Mouse (Mus musculus) limb, embryonic 14.5 days (tissue): ENCODE data around the gene Alpl. TPM values are rescaled to one million over a fixed set of nuclear protein-coding genes. Genes with fewer than 3 reads are reported as not detected.

ENCODE experiments used
- ATAC-seq: fragments of 200-750 bp; cut with Nextera tagmentation; 2 replicates; pipeline ENCODE4 v1.8.0; 2017; ENCODE audit warnings: low read depth, moderate number of reproducible peaks, moderate TSS enrichment; ENCODE audit not compliant: low FRiP score
- DNase-seq: peaks from one replicate; pipeline ENCODE4 v3.0.0-alpha.2; 2015; ENCODE audit warnings: low spot score
- H3K27ac ChIP-seq: fragments of 300-500 bp; sonication (generic); replicated peaks from 2 replicates; pipeline ENCODE4 v1.5.1; 2014; ENCODE audit warnings: low read depth, mild to moderate bottlenecking, low read length, moderate library complexity, mixed read lengths
- H3K27me3 ChIP-seq: fragments of 300-500 bp; sonication (generic); 2 replicates; pipeline ENCODE4 v1.6.1; 2014; ENCODE audit warnings: low read length, mixed read lengths; ENCODE audit not compliant: control insufficient read depth, insufficient read depth
- H3K36me3 ChIP-seq: fragments of 300-500 bp; sonication (generic); 2 replicates; pipeline ENCODE4 v1.6.1; 2014; ENCODE audit warnings: mild to moderate bottlenecking, low read length, moderate library complexity, mixed read lengths; ENCODE audit not compliant: control insufficient read depth, insufficient read depth
- H3K4me1 ChIP-seq: fragments of 300-500 bp; sonication (generic); 2 replicates; pipeline ENCODE4 v1.6.1; 2014; ENCODE audit warnings: antibody characterized with exemption, low read length, mixed read lengths; ENCODE audit not compliant: control insufficient read depth, insufficient read depth
- H3K4me2 ChIP-seq: fragments of 300-500 bp; sonication (generic); replicated peaks from 2 replicates; pipeline ENCODE4 v1.6.1; 2014; ENCODE audit warnings: low read depth, mild to moderate bottlenecking, low read length, moderate library complexity; ENCODE audit not compliant: severe bottlenecking
- H3K4me3 ChIP-seq: fragments of 300-500 bp; sonication (generic); replicated peaks from 2 replicates; pipeline ENCODE4 v1.5.1; 2014; ENCODE audit warnings: low read length
- H3K9ac ChIP-seq: fragments of 300-500 bp; sonication (generic); 2 replicates; pipeline ENCODE4 v1.6.1; 2014; ENCODE audit warnings: mild to moderate bottlenecking, low read depth, low read length, moderate library complexity; ENCODE audit not compliant: severe bottlenecking
- H3K9me3 ChIP-seq: fragments of 300-500 bp; sonication (generic); 2 replicates; pipeline ENCODE4 v1.6.1; 2016; ENCODE audit warnings: low read length; ENCODE audit not compliant: control insufficient read depth
- POLR2A ChIP-seq: fragments of 200-500 bp; IDR thresholded peaks from 2 replicates; pipeline ENCODE4 v1.8.0; 2012; ENCODE audit warnings: inconsistent platforms, mild to moderate bottlenecking, moderate library complexity, borderline replicate concordance; ENCODE audit not compliant: insufficient read depth, insufficient read length; ENCODE audit errors: extremely low read depth
- WGBS: fragments of 180-500 bp; shearing (Covaris S2); extraction: QIAGEN DNeasy Blood & Tissue Kit; methylation state at CpG from one replicate; pipeline ENCODE4 v1.1.7; 2014; 5-methylcytosine and 5-hydroxymethylcytosine counted together
- polyA plus RNA-seq, 2 experiments: library from polyadenylated mRNA; depleted of rRNA in 1 of 2; stranded (reverse) in 1 of 2; unstranded in 1 of 2; fragments of >200 nt; fragmentation: Nextera tagmentation in 1 of 2; extraction: Ambion mirVana in 1 of 2; gene quantifications; 2 replicates each; pipeline versions ENCODE4 v1.2.1 to v1.2.3; 2012 to 2014

Gene Alpl
- polyA plus RNA-seq, 2 experiments: 28.0 to 31.4 TPM

DNA sequence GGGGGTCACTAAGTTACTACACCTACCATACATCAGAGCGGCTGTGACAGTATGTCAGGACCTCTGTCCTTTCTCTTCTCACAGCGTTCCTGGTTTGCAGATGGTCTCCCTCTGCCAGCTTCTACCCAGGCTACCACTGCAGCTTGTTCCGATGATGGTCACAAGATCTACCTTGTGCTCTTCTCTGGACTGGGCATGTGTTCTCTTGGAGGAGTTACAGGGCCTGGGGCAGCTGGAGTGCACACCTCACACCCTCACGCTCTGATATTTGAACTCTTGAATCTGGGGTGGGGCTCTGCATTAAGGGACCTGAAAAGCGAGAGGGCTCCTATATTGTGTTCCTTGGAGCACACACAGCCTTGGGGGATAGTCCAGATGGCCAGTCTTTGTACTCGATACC is 10.9 kb downstream of the Alpl start:
- Histone ChIP-seq H3K27ac (no peak overlapping the region), H3K4me1 (peaks cover 8% of the 10 kb centered on the region), H3K36me3 (no peaks in the 10 kb centered on the region), H3K9me3 (no peaks in the 10 kb centered on the region), H3K9ac (no peak overlapping the region), H3K4me2 (no peak overlapping the region), H3K27me3 (no peaks in the 10 kb centered on the region), H3K4me3 (no peak overlapping the region)
- ATAC-seq: no peak
- TF ChIP-seq POLR2A: no peak
- 66% methylated on average over 6 of the region's 6 CpGs for WGBS
- no peak for DNase-seq

- Histone ChIP-seq H3K4me2 (no peak overlapping the region), H3K9me3 (no peaks in the 10 kb centered on the region), H3K4me3 (no peak overlapping the region), H3K27me3 (no peaks in the 10 kb centered on the region), H3K36me3 (no peaks in the 10 kb centered on the region), H3K4me1 (peaks cover 8% of the 10 kb centered on the region), H3K9ac (no peak overlapping the region), H3K27ac (no peak overlapping the region)
- no peak for DNase-seq
- no peak for TF ChIP-seq POLR2A
- ATAC-seq: no peak
- 75% methylated on average over 6 of the region's 6 CpGs for WGBS
Observed at GRCm38 (mm10) chr4:137784741-137785140, 11.4 kb downstream of the Alpl start.

DNA sequence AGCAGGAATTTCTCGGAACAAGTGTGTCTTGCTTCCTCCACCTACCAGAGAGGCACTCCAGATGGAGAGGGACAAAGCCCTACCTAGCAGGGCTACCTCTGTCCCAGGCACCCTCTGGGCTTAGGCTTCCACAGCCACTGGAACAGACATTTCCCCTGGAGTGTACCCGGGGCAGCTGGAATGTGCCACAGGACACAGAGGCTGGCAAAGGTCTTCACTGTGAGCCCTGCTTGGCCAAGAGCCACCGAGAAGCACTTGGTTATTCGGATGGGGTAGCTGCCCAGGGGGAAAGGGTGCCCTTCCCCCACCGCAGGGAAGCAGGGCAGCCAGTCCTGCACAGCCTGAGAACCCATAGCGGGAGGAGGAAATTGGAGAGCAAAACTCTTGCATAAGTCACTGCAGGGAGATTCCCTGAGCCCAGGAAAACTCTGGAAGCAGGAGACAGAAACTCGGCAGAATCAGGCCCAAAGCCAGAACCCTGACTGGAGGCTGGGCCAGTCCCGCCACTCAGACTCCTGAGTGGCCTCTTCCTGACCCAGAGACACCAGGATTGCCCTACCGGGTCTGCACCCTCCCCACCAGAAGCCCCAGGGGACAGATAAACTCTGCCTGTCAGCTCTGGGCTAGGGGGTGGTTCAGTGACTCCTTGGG is 12.5 kb downstream of the Alpl start:
- WGBS: 38% methylated on average over 8 of the region's 9 CpGs
- ATAC-seq: no peak
- DNase-seq: peak; percentile 31
- H3K27ac ChIP-seq: no peak overlapping the region
- no peaks in the 10 kb centered on the region for H3K36me3 ChIP-seq
- H3K4me2 ChIP-seq: no peak overlapping the region
- H3K9ac ChIP-seq: peak overlapping the region; percentile 28
- H3K4me1 ChIP-seq: peaks cover 8% of the 10 kb centered on the region
- no peak for TF ChIP-seq POLR2A
- H3K4me3 ChIP-seq: no peak overlapping the region
- H3K27me3 ChIP-seq: no peaks in the 10 kb centered on the region
- no peaks in the 10 kb centered on the region for H3K9me3 ChIP-seq

DNA sequence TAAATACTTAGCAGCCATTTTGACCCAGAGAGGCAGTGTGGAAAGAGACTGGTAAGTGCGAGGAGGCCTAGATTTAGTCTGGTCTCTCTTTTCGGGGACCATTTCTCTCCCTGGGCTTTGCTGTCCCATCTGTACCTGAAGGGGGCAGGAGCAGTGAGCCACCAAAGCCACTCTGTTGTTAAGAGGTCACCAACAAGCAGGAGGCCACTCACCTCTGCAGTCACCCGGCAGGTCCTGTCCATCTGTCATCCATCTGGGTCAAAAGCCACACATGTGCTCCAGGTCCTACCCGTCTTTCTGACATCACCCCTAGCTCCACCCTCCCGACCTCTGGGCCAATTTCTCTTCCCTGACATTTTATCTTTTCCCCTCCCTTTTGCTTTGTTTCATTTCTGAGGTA is 14.2 kb downstream of the Alpl start:
- WGBS: 60% methylated on average over 5 of the region's 5 CpGs

GRCm38 (mm10) chr4:137780986-137781385 is 15.2 kb downstream of the Alpl start:
- no peak for ATAC-seq
- no peak overlapping the region for H3K27ac ChIP-seq
- H3K9me3 ChIP-seq: no peaks in the 10 kb centered on the region
- no peak overlapping the region for H3K4me3 ChIP-seq
- H3K4me2 ChIP-seq: no peak overlapping the region
- H3K36me3 ChIP-seq: no peaks in the 10 kb centered on the region
- no peak for DNase-seq
- H3K27me3 ChIP-seq: no peaks in the 10 kb centered on the region
- 69% methylated on average over 3 of the region's 3 CpGs for WGBS
- no peak for TF ChIP-seq POLR2A
- peaks cover 8% of the 10 kb centered on the region for H3K4me1 ChIP-seq
- no peak overlapping the region for H3K9ac ChIP-seq

More for the DNA sequence above, 14.2 kb downstream of the Alpl start:
- Histone ChIP-seq H3K9me3 (no peaks in the 10 kb centered on the region), H3K36me3 (no peaks in the 10 kb centered on the region), H3K4me2 (no peak overlapping the region), H3K9ac (no peak overlapping the region), H3K4me1 (peaks cover 8% of the 10 kb centered on the region), H3K4me3 (no peak overlapping the region), H3K27me3 (no peaks in the 10 kb centered on the region), H3K27ac (no peak overlapping the region)
- TF ChIP-seq POLR2A: no peak
- no peak for ATAC-seq
- DNase-seq: no peak
